Mouse (Mus musculus) lung, postnatal 0 days (tissue): ENCODE data around the gene Aim2.

Experiments used
- CTCF ChIP-seq: IDR thresholded peaks from 2 replicates; pipeline ENCODE4 v1.5.1; 2016; ENCODE audit warnings: antibody characterized with exemption, mild to moderate bottlenecking
- EP300 ChIP-seq: IDR thresholded peaks from 2 replicates; pipeline ENCODE4 v1.6.1; 2016; ENCODE audit warnings: antibody characterized with exemption, mild to moderate bottlenecking, control low read depth

DNA sequence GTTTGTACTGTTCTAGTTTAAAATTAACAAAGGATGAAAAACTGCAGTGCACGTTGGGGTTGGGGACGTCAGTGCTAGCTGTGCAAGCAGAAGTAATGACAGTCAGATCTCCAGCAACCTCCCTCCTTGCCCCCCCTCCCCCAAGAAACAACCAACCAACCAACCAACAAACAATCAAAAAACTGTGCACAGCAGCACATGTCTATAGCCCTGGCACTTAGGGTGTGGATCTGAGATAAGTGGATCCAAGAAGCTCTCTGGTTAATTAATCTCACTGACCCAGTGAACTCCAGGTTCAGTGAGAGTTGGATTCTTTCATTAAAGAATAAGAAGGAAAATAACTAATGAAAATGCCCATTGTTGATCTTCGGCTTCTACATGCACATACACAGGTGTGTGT is 64.0 kb downstream of the Aim2 start:
- TF ChIP-seq CTCF: no peak
- no peak for TF ChIP-seq EP300
